Mouse (Mus musculus) heart, postnatal 0 days (tissue): ENCODE results near the gene Igsf9b.

Source experiments
- CTCF ChIP-seq: IDR thresholded peaks from 2 replicates; pipeline ENCODE4 v1.5.1; 2016; ENCODE audit warnings: antibody characterized with exemption, control low read depth, low read depth
- EP300 ChIP-seq: IDR thresholded peaks from 2 replicates; pipeline ENCODE4 v1.6.1; 2016; ENCODE audit warnings: antibody characterized with exemption, low read depth

GRCm38 (mm10) chr9:27302291-27302690, 3.3 kb downstream of the Igsf9b start:
- no peak for TF ChIP-seq CTCF
- no peak for TF ChIP-seq EP300
